Mouse (Mus musculus) embryonic facial prominence, embryonic 13.5 days (tissue): ENCODE data around the gene Pxt1. TPM values are rescaled to one million over a fixed set of nuclear protein-coding genes. Genes with fewer than 3 reads are reported as not detected.
A peak's percentile ranks its signal among the peaks of the same experiment; 100 is the strongest.
"Not testable (repeated sequence)": the region's sequence is repeated elsewhere in the genome, so short reads cannot be mapped to it uniquely, and the experiment has no call there.

Source experiments
- ATAC-seq: fragments of 200-750 bp; cut with Nextera tagmentation; 2 replicates; pipeline ENCODE4 v1.8.0; 2017; ENCODE audit warnings: low read depth; ENCODE audit not compliant: insufficient number of reproducible peaks, insufficient read depth, low FRiP score, low TSS enrichment
- H3K27ac ChIP-seq: fragments of 300-500 bp; sonication (generic); 2 replicates; pipeline ENCODE4 v1.5.1; 2015; ENCODE audit warnings: moderate library complexity, mild to moderate bottlenecking, inconsistent platforms
- H3K27me3 ChIP-seq: fragments of 300-500 bp; sonication (generic); 2 replicates; pipeline ENCODE4 v1.6.1; 2015; ENCODE audit warnings: mild to moderate bottlenecking, inconsistent platforms
- H3K36me3 ChIP-seq: fragments of 300-500 bp; sonication (generic); 2 replicates; pipeline ENCODE4 v1.6.1; 2015; ENCODE audit warnings: mild to moderate bottlenecking, inconsistent platforms
- H3K4me1 ChIP-seq: fragments of 300-500 bp; sonication (generic); 2 replicates; pipeline ENCODE4 v1.6.1; 2015; ENCODE audit warnings: inconsistent platforms
- H3K4me2 ChIP-seq: fragments of 300-500 bp; sonication (generic); 2 replicates; pipeline ENCODE4 v1.6.1; 2015; ENCODE audit warnings: moderate library complexity, mild to moderate bottlenecking, inconsistent platforms
- H3K4me3 ChIP-seq: fragments of 300-500 bp; sonication (generic); 2 replicates; pipeline ENCODE4 v1.5.1; 2015; ENCODE audit warnings: mild to moderate bottlenecking, inconsistent platforms
- H3K9ac ChIP-seq: fragments of 300-500 bp; sonication (generic); 2 replicates; pipeline ENCODE4 v1.6.1; 2015; ENCODE audit warnings: mild to moderate bottlenecking, inconsistent platforms
- H3K9me3 ChIP-seq: fragments of 300-500 bp; sonication (generic); 2 replicates; pipeline ENCODE4 v1.6.1; 2016; ENCODE audit warnings: inconsistent platforms
- WGBS: fragments of 180-500 bp; shearing (Covaris S2); methylation state at CpG from one replicate; pipeline ENCODE4 v1.1.7; 2015; ENCODE audit warnings: mixed read lengths; 5-methylcytosine and 5-hydroxymethylcytosine counted together
- polyA plus RNA-seq: library from polyadenylated mRNA; unstranded; fragments of >200 nt; fragmentation: Nextera tagmentation; extraction: Ambion mirVana; gene quantifications from 2 replicates; pipeline ENCODE4 v1.2.1, GENCODE M21; 2015

Gene Pxt1
- not detected in 2 replicates for polyA plus RNA-seq

GRCm38 (mm10) chr17:28943740-28944139 is at the start of gene Pxt1:
Pxt1 (minus strand) TSS chr17:28943840.
- Histone ChIP-seq H3K4me1 (no peaks in the 10 kb centered on the region), H3K4me2 (no peak within 1 kb of the TSS), H3K27ac (no peak within 1 kb of the TSS), H3K36me3 (no peaks in the 10 kb centered on the region), H3K4me3 (no peak within 1 kb of the TSS), H3K9ac (no peak within 1 kb of the TSS), H3K27me3 (no peaks in the 10 kb centered on the region), H3K9me3 (0 out of 2 replicates have a peak, but pooled peaks cover 8% of the 10 kb centered on the region)
- ATAC-seq: no peak
- 86% methylated on average over 7 of the region's 7 CpGs for WGBS

GRCm38 (mm10) chr17:28993004-28993403 is 49.4 kb upstream of the Pxt1 start:
- H3K36me3 ChIP-seq: peaks cover 67% of the 10 kb centered on the region
- 100% methylated on average over 1 of the region's 1 CpGs for WGBS
- H3K27ac ChIP-seq, H3K4me1 ChIP-seq, H3K4me2 ChIP-seq, ATAC-seq, H3K9me3 ChIP-seq, H3K4me3 ChIP-seq, H3K9ac ChIP-seq, H3K27me3 ChIP-seq: not testable (repeated sequence)

GRCm38 (mm10) chr17:28992105-28992504 is 48.5 kb upstream of the Pxt1 start:
- H3K4me2 ChIP-seq: no peak overlapping the region
- no peak overlapping the region for H3K9ac ChIP-seq
- peaks cover 67% of the 10 kb centered on the region for H3K36me3 ChIP-seq
- ATAC-seq: no peak
- H3K4me3 ChIP-seq: no peak overlapping the region
- 75% methylated on average over 7 of the region's 7 CpGs for WGBS
- H3K4me1 ChIP-seq: no peaks in the 10 kb centered on the region
- no peaks in the 10 kb centered on the region for H3K9me3 ChIP-seq
- no peaks in the 10 kb centered on the region for H3K27me3 ChIP-seq
- H3K27ac ChIP-seq: no peak overlapping the region

GRCm38 (mm10) chr17:28991286-28991685 is 47.6 kb upstream of the Pxt1 start:
- Histone ChIP-seq H3K36me3 (peaks cover 70% of the 10 kb centered on the region), H3K4me2 (no peak overlapping the region), H3K4me3 (no peak overlapping the region), H3K27me3 (no peaks in the 10 kb centered on the region), H3K9me3 (no peaks in the 10 kb centered on the region), H3K4me1 (no peaks in the 10 kb centered on the region), H3K27ac (no peak overlapping the region), H3K9ac (no peak overlapping the region)
- no peak for ATAC-seq
- 89% methylated on average over 9 of the region's 9 CpGs for WGBS

- ATAC-seq: no peak
- Histone ChIP-seq H3K4me3 (no peak overlapping the region), H3K4me2 (no peak overlapping the region), H3K9ac (no peak overlapping the region), H3K27me3 (no peaks in the 10 kb centered on the region), H3K36me3 (peaks cover 79% of the 10 kb centered on the region), H3K4me1 (no peaks in the 10 kb centered on the region), H3K9me3 (no peaks in the 10 kb centered on the region), H3K27ac (no peak overlapping the region)
- 76% methylated on average over 4 of the region's 4 CpGs for WGBS
Observed at GRCm38 (mm10) chr17:28990060-28990459, 46.4 kb upstream of the Pxt1 start.

- no peaks in the 10 kb centered on the region for H3K27me3 ChIP-seq
- no peak overlapping the region for H3K9ac ChIP-seq
- H3K4me2 ChIP-seq: no peak overlapping the region
- ATAC-seq: no peak
- peaks cover 78% of the 10 kb centered on the region for H3K36me3 ChIP-seq
- H3K4me3 ChIP-seq: no peak overlapping the region
- WGBS: 88% methylated on average over 3 of the region's 3 CpGs
- no peak overlapping the region for H3K27ac ChIP-seq
- H3K4me1 ChIP-seq: no peaks in the 10 kb centered on the region
- H3K9me3 ChIP-seq: no peaks in the 10 kb centered on the region
Observed at GRCm38 (mm10) chr17:28988996-28989395, 45.4 kb upstream of the Pxt1 start.

- Histone ChIP-seq H3K27me3 (no peaks in the 10 kb centered on the region), H3K9me3 (no peaks in the 10 kb centered on the region), H3K9ac (no peak overlapping the region), H3K4me3 (no peak overlapping the region), H3K4me2 (no peak overlapping the region), H3K36me3 (peaks cover 81% of the 10 kb centered on the region), H3K4me1 (no peaks in the 10 kb centered on the region), H3K27ac (no peak overlapping the region)
- WGBS: 90% methylated on average over 4 of the region's 4 CpGs
- no peak for ATAC-seq
Observed at GRCm38 (mm10) chr17:28988291-28988690, 44.7 kb upstream of the Pxt1 start.

- Histone ChIP-seq H3K9me3 (no peaks in the 10 kb centered on the region), H3K27ac (no peak overlapping the region), H3K9ac (no peak overlapping the region), H3K4me1 (0 out of 2 replicates have a peak, but pooled peaks cover 3% of the 10 kb centered on the region), H3K4me3 (no peak overlapping the region), H3K4me2 (no peak overlapping the region), H3K27me3 (no peaks in the 10 kb centered on the region), H3K36me3 (peaks cover 86% of the 10 kb centered on the region)
- no peak for ATAC-seq
- WGBS: 75% methylated on average over 4 of the region's 4 CpGs
Observed at GRCm38 (mm10) chr17:28987713-28988112, 44.1 kb upstream of the Pxt1 start.

- H3K4me3 ChIP-seq: no peak overlapping the region
- peaks cover 93% of the 10 kb centered on the region for H3K36me3 ChIP-seq
- no peaks in the 10 kb centered on the region for H3K9me3 ChIP-seq
- H3K9ac ChIP-seq: no peak overlapping the region
- ATAC-seq: no peak
- 0 out of 2 replicates have a peak, but pooled peaks cover 3% of the 10 kb centered on the region for H3K4me1 ChIP-seq
- H3K4me2 ChIP-seq: no peak overlapping the region
- no peaks in the 10 kb centered on the region for H3K27me3 ChIP-seq
- no peak overlapping the region for H3K27ac ChIP-seq
Observed at GRCm38 (mm10) chr17:28986833-28987232, 43.2 kb upstream of the Pxt1 start.

GRCm38 (mm10) chr17:28984724-28985420 is 41.2 kb upstream of the Pxt1 start:
- H3K4me2 ChIP-seq: no peak overlapping the region
- H3K4me1 ChIP-seq: 0 out of 2 replicates have a peak, but pooled peaks cover 5% of the 10 kb centered on the region
- H3K9ac ChIP-seq: no peak overlapping the region
- no peak overlapping the region for H3K27ac ChIP-seq
- 85% methylated on average over 1 of the region's 1 CpGs for WGBS
- peaks cover 88% of the 10 kb centered on the region for H3K36me3 ChIP-seq
- no peaks in the 10 kb centered on the region for H3K27me3 ChIP-seq
- H3K4me3 ChIP-seq: no peak overlapping the region
- no peaks in the 10 kb centered on the region for H3K9me3 ChIP-seq
- ATAC-seq: no peak

- no peak for ATAC-seq
- Histone ChIP-seq H3K27ac (no peak overlapping the region), H3K9me3 (no peaks in the 10 kb centered on the region), H3K4me2 (no peak overlapping the region), H3K36me3 (peaks cover 87% of the 10 kb centered on the region), H3K27me3 (no peaks in the 10 kb centered on the region), H3K4me3 (no peak overlapping the region), H3K9ac (no peak overlapping the region), H3K4me1 (0 out of 2 replicates have a peak, but pooled peaks cover 5% of the 10 kb centered on the region)
- WGBS: 43% methylated on average over 4 of the region's 4 CpGs
Observed at GRCm38 (mm10) chr17:28982591-28982990, 39.0 kb upstream of the Pxt1 start.

GRCm38 (mm10) chr17:28981081-28981480 is 37.4 kb upstream of the Pxt1 start:
- no peaks in the 10 kb centered on the region for H3K9me3 ChIP-seq
- 0 out of 2 replicates have a peak, but pooled peaks cover 5% of the 10 kb centered on the region for H3K4me1 ChIP-seq
- WGBS: 71% methylated on average over 4 of the region's 4 CpGs
- H3K36me3 ChIP-seq: peaks cover 85% of the 10 kb centered on the region
- no peak overlapping the region for H3K9ac ChIP-seq
- H3K4me2 ChIP-seq: no peak overlapping the region
- ATAC-seq: no peak
- H3K27me3 ChIP-seq: no peaks in the 10 kb centered on the region
- peak overlapping the region; percentile 18; the same call in 1 of the 2 replicates for H3K27ac ChIP-seq
- H3K4me3 ChIP-seq: no peak overlapping the region
